Mouse (Mus musculus): Measurements from ENCODE around the gene Jmjd1c.

DNA sequence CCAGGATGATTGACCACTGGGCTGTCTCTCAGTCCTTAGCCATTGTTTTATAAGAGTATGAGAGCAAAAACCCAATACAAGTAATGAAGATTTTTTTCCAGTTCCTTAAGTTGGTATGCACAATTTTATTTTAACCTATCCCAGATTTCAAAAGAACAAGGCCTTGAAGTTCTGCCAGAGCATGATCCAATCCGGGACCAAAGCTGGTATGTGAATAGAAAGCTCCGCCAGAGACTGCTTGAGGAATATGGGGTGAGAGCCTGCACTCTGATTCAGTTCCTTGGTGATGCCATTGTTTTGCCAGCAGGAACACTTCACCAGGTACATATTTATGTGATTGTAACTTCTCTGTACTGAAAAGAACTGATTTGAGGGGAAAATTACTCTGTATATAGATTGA, 153.6 kb downstream of the Jmjd1c start:
- TF ChIP-seq POLR2A (IDR thresholded peaks at IDR 0.05; ENCODE audit: borderline replicate concordance, extremely low read depth, insufficient read depth, insufficient read length, poor library complexity, severe bottlenecking) (no peak), CTCF (IDR thresholded peaks at IDR 0.05; ENCODE audit: borderline replicate concordance, extremely low read depth, insufficient read depth, insufficient read length) (no peak)

Data from brain, embryonic 14.5 days (tissue).